Mouse (Mus musculus): ENCODE measurements around the gene Tyk2. TPM values are rescaled to one million over a fixed set of nuclear protein-coding genes. Genes with fewer than 3 reads are reported as not detected.

Gene Tyk2
- polyA plus RNA-seq, 2 experiments, result 4.0 to 5.7 TPM

DNA sequence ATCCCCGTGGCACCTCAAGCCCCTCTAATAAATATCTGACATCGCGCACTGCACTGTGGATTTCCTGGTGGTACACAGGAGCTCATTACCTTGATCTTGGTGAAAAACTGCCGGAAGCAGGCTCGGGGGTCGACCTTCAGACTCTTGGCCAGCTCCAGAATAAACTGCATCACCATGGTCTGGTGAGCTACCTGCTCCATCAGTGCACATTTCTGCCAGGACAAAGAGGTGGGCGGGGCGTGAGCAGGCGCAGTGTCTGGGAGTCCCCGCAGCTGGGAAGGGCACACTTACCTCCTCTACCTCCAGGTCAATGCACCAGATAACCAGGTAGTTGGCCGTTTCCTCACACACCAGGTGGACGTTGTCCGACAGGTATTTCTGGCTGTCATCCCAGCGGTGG, 10.9 kb upstream of the Tyk2 start:
- no peak overlapping the region for H3K27ac ChIP-seq
- DNase-seq (ENCODE audit: low read depth in 3 of 3, low spot score in 3 of 3), result no peak
- no peaks in the 10 kb centered on the region for H3K9me3 ChIP-seq (ENCODE audit: control insufficient read depth, low read length)
- WGBS (ENCODE audit: insufficient replicate concordance), result 86% methylated on average over 14 of the region's 14 CpGs
- no peak overlapping the region for H3K9ac ChIP-seq (replicated peaks)
- peaks cover 4 to 5% of the 10 kb centered on the region in 2 experiments; a peak in 3 of 4 replicates for H3K4me1 ChIP-seq (replicated peaks; ENCODE audit: control insufficient read depth in 2 of 2, insufficient read depth in 2 of 2, low read length in 1 of 2)
- no peak for ATAC-seq (ENCODE audit: insufficient read depth)
- H3K36me3 ChIP-seq (replicated peaks; ENCODE audit: control insufficient read depth, insufficient read depth, low read depth), result peaks cover 45% of the 10 kb centered on the region
- no peak overlapping the region for H3K4me3 ChIP-seq (ENCODE audit: insufficient read depth in 1 of 2, low read depth in 2 of 2, low read length in 2 of 2)
- no peak overlapping the region for H3K4me2 ChIP-seq (ENCODE audit: low read depth)
- H3K27me3 ChIP-seq (ENCODE audit: control insufficient read depth, insufficient read depth, low read length), result no peaks in the 10 kb centered on the region
- no peak for TF ChIP-seq CTCF (IDR thresholded peaks at IDR 0.05; ENCODE audit: low read depth)
- TF ChIP-seq EP300 (IDR thresholded peaks at IDR 0.05; ENCODE audit: low read depth), result no peak

DNA sequence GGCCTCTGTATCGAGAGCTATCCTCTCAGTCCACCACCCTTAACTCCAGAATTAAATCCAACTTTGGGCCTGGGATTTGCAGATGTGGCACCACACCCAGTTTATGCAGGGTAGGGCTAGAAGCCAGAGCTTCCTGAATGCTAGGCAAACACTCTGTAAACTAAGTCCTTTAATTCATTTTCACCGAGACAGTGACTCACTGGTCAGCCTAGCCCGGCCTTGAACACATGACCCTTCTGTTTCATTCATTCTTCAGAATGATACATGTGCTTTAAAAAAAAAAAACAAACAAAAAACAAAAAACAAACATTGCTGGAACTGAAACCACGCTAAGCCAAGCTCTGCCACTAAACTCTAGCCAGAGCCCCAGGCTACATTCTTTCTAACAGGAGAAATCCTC, 7.3 kb upstream of the Tyk2 start:
- no peak overlapping the region for H3K27ac ChIP-seq
- H3K27me3 ChIP-seq (ENCODE audit: control insufficient read depth, insufficient read depth, low read length), result no peaks in the 10 kb centered on the region
- TF ChIP-seq EP300 (IDR thresholded peaks at IDR 0.05; ENCODE audit: low read depth), result no peak
- TF ChIP-seq CTCF (IDR thresholded peaks at IDR 0.05; ENCODE audit: low read depth), result no peak
- 0 out of 4 replicates have a peak, but pooled peaks cover 0 to 6% of the 10 kb centered on the region in 2 experiments for H3K4me1 ChIP-seq (replicated peaks; ENCODE audit: control insufficient read depth in 2 of 2, insufficient read depth in 2 of 2, low read length in 1 of 2)
- DNase-seq (ENCODE audit: low read depth in 3 of 3, low spot score in 3 of 3), result no peak
- peaks cover 40% of the 10 kb centered on the region for H3K36me3 ChIP-seq (replicated peaks; ENCODE audit: control insufficient read depth, insufficient read depth, low read depth)
- 53% methylated on average over 4 of the region's 4 CpGs for WGBS (ENCODE audit: insufficient replicate concordance)
- H3K9ac ChIP-seq (replicated peaks), result no peak overlapping the region
- no peaks in the 10 kb centered on the region for H3K9me3 ChIP-seq (ENCODE audit: control insufficient read depth, low read length)
- ATAC-seq (ENCODE audit: insufficient read depth), result no peak
- no peak overlapping the region for H3K4me2 ChIP-seq (ENCODE audit: low read depth)
- no peak overlapping the region for H3K4me3 ChIP-seq (ENCODE audit: insufficient read depth in 1 of 2, low read depth in 2 of 2, low read length in 2 of 2)

DNA sequence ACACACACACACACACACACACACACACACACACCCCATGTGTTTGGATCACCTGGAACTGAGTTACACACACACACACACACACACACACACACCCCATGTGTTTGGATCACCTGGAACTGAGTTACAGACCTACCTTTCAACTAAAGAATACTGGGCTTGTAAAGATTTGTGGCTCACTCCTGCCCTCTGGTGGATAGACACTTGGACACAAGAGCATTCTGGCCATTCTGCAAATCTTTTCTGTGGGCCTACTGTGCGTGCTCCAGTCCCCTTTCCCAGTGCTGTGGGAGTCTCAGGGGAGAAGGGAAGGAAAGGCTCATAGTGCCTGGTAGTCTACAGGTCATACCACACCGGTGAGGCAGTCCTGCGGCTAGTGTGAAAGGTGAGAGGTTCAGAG, 6.2 kb upstream of the Tyk2 start:
- no peak overlapping the region for H3K27ac ChIP-seq
- H3K4me3 ChIP-seq (ENCODE audit: insufficient read depth in 1 of 2, low read depth in 2 of 2, low read length in 2 of 2), result no peak overlapping the region
- no peaks in the 10 kb centered on the region for H3K27me3 ChIP-seq (ENCODE audit: control insufficient read depth, insufficient read depth, low read length)
- H3K4me2 ChIP-seq (ENCODE audit: low read depth), result no peak overlapping the region
- peak; percentile 86 for TF ChIP-seq CTCF (IDR thresholded peaks at IDR 0.05; ENCODE audit: low read depth)
- no peak for TF ChIP-seq EP300 (IDR thresholded peaks at IDR 0.05; ENCODE audit: low read depth)
- peaks cover 28% of the 10 kb centered on the region for H3K36me3 ChIP-seq (replicated peaks; ENCODE audit: control insufficient read depth, insufficient read depth, low read depth)
- 46% methylated on average over 3 of the region's 3 CpGs for WGBS (ENCODE audit: insufficient replicate concordance)
- ATAC-seq (ENCODE audit: insufficient read depth) (0 out of 2 replicates have a peak, but pooled peaks have one; percentile 19), DNase-seq (ENCODE audit: low read depth in 3 of 3, low spot score in 3 of 3) (peak; percentile 41 to 64 (median 55))
- H3K9ac ChIP-seq (replicated peaks), result no peak overlapping the region
- 0 out of 4 replicates have a peak, but pooled peaks cover 0 to 9% of the 10 kb centered on the region in 2 experiments for H3K4me1 ChIP-seq (replicated peaks; ENCODE audit: control insufficient read depth in 2 of 2, insufficient read depth in 2 of 2, low read length in 1 of 2)
- no peaks in the 10 kb centered on the region for H3K9me3 ChIP-seq (ENCODE audit: control insufficient read depth, low read length)

DNA sequence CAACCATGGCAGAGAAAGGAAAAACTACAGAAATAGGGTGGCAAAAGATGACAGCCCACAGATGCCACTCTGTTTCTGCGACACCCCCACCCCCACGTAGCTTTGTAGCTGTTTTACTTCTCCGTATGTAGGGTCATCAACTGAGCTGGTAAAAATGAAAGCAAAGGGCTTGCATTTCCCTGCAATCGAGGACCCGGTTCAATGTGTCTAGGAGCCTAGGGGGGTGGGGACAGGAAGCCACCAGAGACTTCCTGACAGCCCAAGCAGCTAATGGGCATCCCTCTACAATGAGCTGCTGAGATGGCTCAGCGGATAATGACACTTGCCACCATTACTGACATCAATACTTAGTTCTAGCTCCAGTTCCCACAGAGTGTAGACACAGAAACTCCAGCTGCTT, 5.4 kb upstream of the Tyk2 start:
- H3K4me2 ChIP-seq (ENCODE audit: low read depth), result no peak overlapping the region
- WGBS (ENCODE audit: insufficient replicate concordance), result 36% methylated on average over 6 of the region's 6 CpGs
- TF ChIP-seq EP300 (IDR thresholded peaks at IDR 0.05; ENCODE audit: low read depth) (no peak), CTCF (IDR thresholded peaks at IDR 0.05; ENCODE audit: low read depth) (no peak)
- peaks cover 20% of the 10 kb centered on the region for H3K36me3 ChIP-seq (replicated peaks; ENCODE audit: control insufficient read depth, insufficient read depth, low read depth)
- ATAC-seq (ENCODE audit: insufficient read depth) (no peak), DNase-seq (ENCODE audit: low read depth in 3 of 3, low spot score in 3 of 3) (no peak)
- H3K9ac ChIP-seq (replicated peaks), result no peak overlapping the region
- peaks cover 2 to 9% of the 10 kb centered on the region in 2 experiments; a peak in 1 of 4 replicates for H3K4me1 ChIP-seq (replicated peaks; ENCODE audit: control insufficient read depth in 2 of 2, insufficient read depth in 2 of 2, low read length in 1 of 2)
- no peak overlapping the region for H3K4me3 ChIP-seq (ENCODE audit: insufficient read depth in 1 of 2, low read depth in 2 of 2, low read length in 2 of 2)
- no peak overlapping the region for H3K27ac ChIP-seq
- no peaks in the 10 kb centered on the region for H3K27me3 ChIP-seq (ENCODE audit: control insufficient read depth, insufficient read depth, low read length)
- H3K9me3 ChIP-seq (ENCODE audit: control insufficient read depth, low read length), result no peaks in the 10 kb centered on the region

DNA sequence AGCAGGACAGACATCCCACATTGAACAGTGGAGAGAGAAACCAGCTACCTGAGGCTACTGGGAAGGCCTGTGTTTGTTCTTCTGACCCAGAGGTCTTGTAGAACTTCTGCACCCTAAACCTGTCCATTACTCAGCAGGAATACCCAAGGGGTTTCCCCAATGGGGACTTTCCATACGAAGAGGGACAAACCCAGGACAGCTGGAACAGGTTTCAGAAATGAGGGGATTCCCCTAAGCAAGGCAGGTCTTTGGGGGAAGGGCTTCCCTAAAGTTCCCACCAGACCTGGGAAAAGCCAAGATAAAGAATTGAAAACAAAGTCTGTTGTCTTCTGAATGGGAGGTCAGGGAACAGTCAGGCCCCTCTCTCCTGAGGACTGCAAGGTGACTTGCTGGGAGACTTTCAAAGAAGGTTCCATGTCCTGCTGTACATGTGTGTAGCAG, 4.9 kb upstream of the Tyk2 start:
- Histone ChIP-seq H3K4me2 (ENCODE audit: low read depth) (no peak overlapping the region), H3K27me3 (ENCODE audit: control insufficient read depth, insufficient read depth, low read length) (no peaks in the 10 kb centered on the region), H3K9me3 (ENCODE audit: control insufficient read depth, low read length) (no peaks in the 10 kb centered on the region), H3K9ac (replicated peaks) (no peak overlapping the region), H3K27ac (no peak overlapping the region), H3K4me3 (ENCODE audit: insufficient read depth in 1 of 2, low read depth in 2 of 2, low read length in 2 of 2) (no peak overlapping the region), H3K4me1 (replicated peaks; ENCODE audit: control insufficient read depth in 2 of 2, insufficient read depth in 2 of 2, low read length in 1 of 2) (peaks cover 3 to 9% of the 10 kb centered on the region in 2 experiments; a peak in 1 of 4 replicates), H3K36me3 (replicated peaks; ENCODE audit: control insufficient read depth, insufficient read depth, low read depth) (peaks cover 15% of the 10 kb centered on the region)
- TF ChIP-seq EP300 (IDR thresholded peaks at IDR 0.05; ENCODE audit: low read depth) (no peak), CTCF (IDR thresholded peaks at IDR 0.05; ENCODE audit: low read depth) (no peak)
- WGBS (ENCODE audit: insufficient replicate concordance), result 60% methylated on average over 1 of the region's 1 CpGs
- DNase-seq (ENCODE audit: low read depth in 3 of 3, low spot score in 3 of 3), result no peak
- ATAC-seq (ENCODE audit: insufficient read depth), result no peak

Measured in liver, embryonic 14.5 days (tissue).